ENCODE assay signal across 21 mouse cellular contexts in the genomic region with DNA sequence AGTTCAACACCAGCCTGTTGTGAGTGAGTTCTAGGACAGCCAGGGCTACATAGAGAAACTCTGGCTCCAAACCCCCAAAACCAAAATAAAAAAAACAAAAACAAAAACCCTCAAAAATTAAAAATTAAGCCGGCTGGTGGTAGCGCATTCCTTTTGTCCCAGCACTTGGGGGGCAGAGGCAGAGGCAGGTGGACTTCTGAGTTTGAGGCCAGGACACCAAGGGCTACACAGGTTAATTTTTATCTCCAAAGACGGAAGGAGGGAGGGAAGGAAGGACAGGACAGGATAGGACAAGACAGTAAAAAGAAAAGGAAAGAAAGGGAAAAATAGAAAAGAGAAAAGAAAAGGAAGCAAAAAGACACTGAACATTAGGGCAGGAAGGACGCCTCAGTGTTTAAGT. TPM values are rescaled to one million over a fixed set of nuclear protein-coding genes. Genes with fewer than 3 reads are reported as not detected.
DNase-seq lines count a peak whose midpoint lies in the region; ATAC-seq and TF ChIP-seq lines count a peak whose summit lies in the region.
"Had no signal": no experiment of that assay in that cellular context is flagged by ENCODE, and none has a peak within 500 bp of the region (broad histone marks: within the 10 kb centered on the region; RNA-seq: fewer than 3 reads in every experiment).

No protein-coding gene starts in this region.

- no peak for TF ChIP-seq POLR2A in kidney, adult 2 months (IDR thresholded peaks at IDR 0.05; ENCODE audit: low read depth, low read length)

- no peak overlapping the region for H3K27ac ChIP-seq in kidney, adult 2 months (ENCODE audit: insufficient read depth, low read depth, low read length)
- no peak overlapping the region for H3K27ac ChIP-seq in kidney, embryonic 16.5 days (ENCODE audit: low read length)

- DNase-seq in heart, adult 11 months: peak; percentile 71
- DNase-seq in heart, postnatal 36 days: no peak
- DNase-seq in kidney, adult 2 months: peak; percentile 58
- no peak for DNase-seq in kidney, postnatal 14 days
- peak; percentile 60 for DNase-seq in kidney, adult 9 months
- DNase-seq in kidney, postnatal 36 days: peak; percentile 23 to 32
- DNase-seq in kidney, adult 11 months: no peak
- DNase-seq: adrenal gland, adult 2 months; adrenal gland, adult 8-10 months; adrenal gland, postnatal 10 days; adrenal gland, postnatal 14 days; adrenal gland, postnatal 25 days; adrenal gland, postnatal 36 days; B cell, adult 2 months; cerebellum, adult 11 months; cerebellum, adult 11-12 months had no signal

- H3K4me3 ChIP-seq in kidney, adult 2 months (ENCODE audit: insufficient read depth, low read depth, low read length): no peak overlapping the region
- no peak overlapping the region for H3K4me3 ChIP-seq in kidney, embryonic 16.5 days (ENCODE audit: low read length)

- no peak overlapping the region for H3K9ac ChIP-seq in kidney, embryonic 16.5 days (replicated peaks; ENCODE audit: low read length)

- H3K36me3 ChIP-seq in kidney, adult 2 months (ENCODE audit: control insufficient read depth, insufficient read depth, low read length): no peaks in the 10 kb centered on the region
- H3K36me3 ChIP-seq in kidney, embryonic 16.5 days (ENCODE audit: insufficient read depth, low read length): no peaks in the 10 kb centered on the region
- H3K36me3 ChIP-seq: G1E had no signal

- H3K27me3 ChIP-seq in kidney, adult 2 months (replicated peaks; ENCODE audit: control insufficient read depth, insufficient read depth, low read length): no peaks in the 10 kb centered on the region
- no peaks in the 10 kb centered on the region for H3K27me3 ChIP-seq in kidney, embryonic 16.5 days (ENCODE audit: insufficient read depth, low read length)
- H3K27me3 ChIP-seq: Patski had no signal

- no peak overlapping the region for H3K4me2 ChIP-seq in kidney, embryonic 16.5 days (replicated peaks; ENCODE audit: low read depth, low read length)

- no peaks in the 10 kb centered on the region for H3K4me1 ChIP-seq in kidney, adult 2 months (ENCODE audit: control insufficient read depth, insufficient read depth, low read length)
- no peaks in the 10 kb centered on the region for H3K4me1 ChIP-seq in kidney, embryonic 16.5 days (ENCODE audit: insufficient read depth, low read length)

- no peak for TF ChIP-seq CTCF in kidney, adult 2 months (conservative IDR thresholded peaks at IDR 0.05; ENCODE audit: insufficient read depth, insufficient read length, low read depth, low read length)

- no peak for ATAC-seq in kidney, embryonic 16.5 days (ENCODE audit: low FRiP score, low TSS enrichment)
- ATAC-seq: activated CD4-positive, CD25-positive, alpha-beta regulatory T cell, adult 4 months; CD4-positive, CD25-positive, alpha-beta regulatory T cell, adult 4 months; Patski had no signal

- intact Hi-C loops in heart, postnatal 36 days (cut with DNase I): loop anchor here (2.0 to 10.0 kb wide), 2 partner anchors 62 to 322 kb away; no protein-coding TSS in a partner anchor

- 62% methylated on average over 4 of the region's 4 CpGs for WGBS in kidney, adult 2 months
- 83% methylated on average over 4 of the region's 4 CpGs for WGBS in kidney, embryonic 16.5 days

- H3K9me3 ChIP-seq in kidney, embryonic 16.5 days (ENCODE audit: low read length): no peaks in the 10 kb centered on the region
- H3K9me3 ChIP-seq: G1E had no signal

RNA-seq across cellular contexts. Expression of gene Xpo4, which starts 17.5 kb away (rescaled TPM):
- 10 to 100 TPM; 10.5 to 12.7 TPM for total RNA-seq in heart, postnatal 36 days (2021)
- polyA plus RNA-seq in kidney, adult 2 months (2012; rRNA removed): 2.8 and 3.4 TPM in 2 replicates
- polyA plus RNA-seq in kidney, embryonic 16.5 days (2015; fragmentation: Nextera tagmentation; extraction: Ambion mirVana): 19.8 and 24.3 TPM in 2 replicates

Comparison
In these comparisons a context has a peak if more than half of its experiments do, and no peak if none do; other contexts are left out.
1. DNase-seq: peak in heart, adult 11 months (single experiment), kidney, adult 2 months (single experiment), kidney, adult 9 months (single experiment) and kidney, postnatal 36 days (2 of 2); none in heart, postnatal 36 days (0 of 2), kidney, postnatal 14 days (single experiment) and kidney, adult 11 months (single experiment).